14 mouse cellular contexts compared by ENCODE assay signal in the genomic region with DNA sequence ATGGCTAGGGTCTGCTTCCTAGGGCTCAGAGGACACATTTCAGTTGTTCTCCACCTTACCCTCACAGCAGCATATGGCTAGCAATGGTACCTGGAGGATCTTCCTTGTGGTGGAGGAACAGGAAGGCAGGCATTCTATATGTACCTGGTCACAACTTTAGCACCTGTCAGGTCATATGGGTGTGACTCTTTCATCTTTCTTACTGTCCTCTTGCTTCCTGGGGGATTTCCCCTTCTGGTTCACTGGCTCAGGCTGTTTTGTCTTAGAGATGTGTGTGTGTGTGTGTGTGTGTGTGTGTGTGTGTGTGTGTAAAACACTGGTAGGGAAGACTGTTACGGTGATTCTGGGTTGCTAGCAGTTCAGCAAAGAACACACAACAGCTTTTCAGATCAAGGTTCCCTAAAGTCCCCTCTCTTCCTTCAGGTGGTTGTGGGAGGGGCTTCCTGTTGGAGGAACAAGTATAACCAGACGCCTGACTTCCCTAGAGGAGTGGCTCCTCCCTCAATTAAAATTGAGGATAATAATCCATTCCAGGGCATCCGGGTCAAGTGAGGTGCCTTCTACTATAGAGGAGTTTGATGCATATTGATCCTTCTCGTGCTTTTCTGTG. TPM values are rescaled to one million over a fixed set of nuclear protein-coding genes. Genes with fewer than 3 reads are reported as not detected.
DNase-seq lines count a peak whose midpoint lies in the region; ATAC-seq and TF ChIP-seq lines count a peak whose summit lies in the region.
"Had no signal": no experiment of that assay in that cellular context is flagged by ENCODE, and none has a peak within 500 bp of the region (broad histone marks: within the 10 kb centered on the region; RNA-seq: fewer than 3 reads in every experiment).

No protein-coding gene starts in this region.

- peak overlapping the region; percentile 37; the same call in 1 of the 2 replicates for H3K27ac ChIP-seq in MEL (ENCODE audit: control insufficient read depth, low read depth, low read length)
- H3K27ac ChIP-seq in intestine, postnatal 0 days (ENCODE audit: low read depth, low read length), result peak overlapping the region; percentile 92
- H3K27ac ChIP-seq: heart, adult 2 months; hindbrain, embryonic 13.5 days; midbrain, embryonic 12.5 days had no signal

- DNase-seq in spleen, postnatal 36 days (ENCODE audit: low spot score in 2 of 2), result peak; percentile 73 to 79
- no peak for DNase-seq in spleen, postnatal 10 days (ENCODE audit: low spot score in 2 of 2)
- no peak for DNase-seq in MEL (ENCODE audit: low read depth, low spot score)
- DNase-seq in splenic B cell, adult 2 months (ENCODE audit: low read depth, low spot score), result peak; percentile 82
- DNase-seq in cerebellum, adult 9-11 months, result no peak
- no peak for DNase-seq in kidney, adult 18-20 months
- DNase-seq in heart, postnatal 4 days, result no peak
- DNase-seq: adrenal gland, postnatal 10 days; cerebellum, adult 8-10 months; heart, adult 2 months; left cerebral cortex, postnatal 4 days had no signal

- no peak overlapping the region; the same call in 1 of the 2 replicates for H3K9ac ChIP-seq in MEL (ENCODE audit: control insufficient read depth, low read depth, low read length, poor library complexity, severe bottlenecking)
- H3K9ac ChIP-seq in intestine, postnatal 0 days (ENCODE audit: low read depth, low read length), result no peak overlapping the region
- H3K9ac ChIP-seq: hindbrain, embryonic 13.5 days; midbrain, embryonic 12.5 days had no signal

- TF ChIP-seq RAD21 in MEL (IDR thresholded peaks at IDR 0.05; ENCODE audit: low read depth, low read length), result no peak

- peak overlapping the region; percentile 89 to 99 for H3K4me3 ChIP-seq in MEL (ENCODE audit: control insufficient read depth in 1 of 2, insufficient read depth in 1 of 2, low read depth in 2 of 2, low read length in 2 of 2)
- H3K4me3 ChIP-seq in intestine, postnatal 0 days (ENCODE audit: low read depth, low read length), result peak overlapping the region; percentile 11; the same call in 1 of the 2 replicates
- H3K4me3 ChIP-seq: heart, adult 2 months; hindbrain, embryonic 13.5 days; midbrain, embryonic 12.5 days had no signal

- peaks cover 8 to 14% of the 10 kb centered on the region in 2 experiments for H3K4me1 ChIP-seq in MEL (ENCODE audit: control insufficient read depth in 1 of 2, insufficient read depth in 2 of 2, low read length in 2 of 2)
- H3K4me1 ChIP-seq in intestine, postnatal 0 days (replicated peaks; ENCODE audit: control insufficient read depth, insufficient read depth, low read length), result peaks cover 18% of the 10 kb centered on the region; the same call in 1 of the 2 replicates

- no peaks in the 10 kb centered on the region for H3K27me3 ChIP-seq in MEL (ENCODE audit: control insufficient read depth in 1 of 2, insufficient read depth in 2 of 2, low read length in 2 of 2)
- H3K27me3 ChIP-seq in intestine, postnatal 0 days (replicated peaks; ENCODE audit: control insufficient read depth, insufficient read depth, low read length), result no peaks in the 10 kb centered on the region
- H3K27me3 ChIP-seq in splenic B cell, adult 2 months (ENCODE audit: control insufficient read depth, insufficient read depth, low read length, poor library complexity, severe bottlenecking), result no peaks in the 10 kb centered on the region

- H3K79me2 ChIP-seq in MEL (ENCODE audit: control insufficient read depth, insufficient read depth, low read length, poor library complexity), result no peaks in the 10 kb centered on the region; the same call in 1 of the 2 replicates

- H3K36me3 ChIP-seq in MEL (ENCODE audit: control insufficient read depth in 1 of 2, insufficient read depth in 2 of 2, low read length in 2 of 2), result peaks cover 0 to 10% of the 10 kb centered on the region in 2 experiments; a peak in 2 of 4 replicates
- H3K36me3 ChIP-seq in intestine, postnatal 0 days (ENCODE audit: control insufficient read depth, insufficient read depth), result no peaks in the 10 kb centered on the region
- H3K36me3 ChIP-seq in splenic B cell, adult 2 months (ENCODE audit: control insufficient read depth, insufficient read depth, low read length, poor library complexity, severe bottlenecking), result no peaks in the 10 kb centered on the region; the same call in 1 of the 2 replicates
- H3K36me3 ChIP-seq: hindbrain, embryonic 13.5 days; midbrain, embryonic 12.5 days had no signal

- WGBS in intestine, postnatal 0 days, result 36% methylated on average over 4 of the region's 4 CpGs

- no peaks in the 10 kb centered on the region for H3K9me3 ChIP-seq in MEL (replicated peaks; ENCODE audit: insufficient read depth, low read length)
- H3K9me3 ChIP-seq in intestine, postnatal 0 days (ENCODE audit: control insufficient read depth), result no peaks in the 10 kb centered on the region
- H3K9me3 ChIP-seq: hindbrain, embryonic 13.5 days; midbrain, embryonic 12.5 days had no signal

- no peak for TF ChIP-seq POLR2A in MEL (IDR thresholded peaks at IDR 0.05; ENCODE audit: control insufficient read depth in 1 of 2, insufficient read depth in 1 of 2, low read depth in 1 of 2, low read length in 2 of 2, poor library complexity in 1 of 2)

- no peak for TF ChIP-seq EP300 in MEL (IDR thresholded peaks at IDR 0.05; ENCODE audit: low read depth in 1 of 2, low read length in 2 of 2)

- no peak for TF ChIP-seq CTCF in MEL (IDR thresholded peaks at IDR 0.05 in 2 of 3, conservative IDR thresholded peaks at IDR 0.05 in 1 of 3; ENCODE audit: control insufficient read depth in 1 of 3, insufficient read depth in 1 of 3, low read depth in 2 of 3, low read length in 3 of 3, poor library complexity in 1 of 3, severe bottlenecking in 1 of 3)
- TF ChIP-seq CTCF in intestine, postnatal 0 days (IDR thresholded peaks at IDR 0.05; ENCODE audit: low read depth), result no peak

- peak overlapping the region; percentile 94 for H3K4me2 ChIP-seq in intestine, postnatal 0 days (replicated peaks; ENCODE audit: low read depth)
- H3K4me2 ChIP-seq: hindbrain, embryonic 13.5 days; midbrain, embryonic 12.5 days had no signal

- ATAC-seq in intestine, postnatal 0 days, result peak; percentile 57

TF ChIP-seq in MEL, 35 proteins besides CTCF, POLR2A, EP300 and RAD21:
- TF ChIP-seq MYB (IDR thresholded peaks at IDR 0.05; ENCODE audit: low read depth, low read length) (no peak), SIN3A (IDR thresholded peaks at IDR 0.05; ENCODE audit: low read length) (no peak), UBTF (IDR thresholded peaks at IDR 0.05; ENCODE audit: borderline replicate concordance, insufficient read depth, low read depth, low read length) (no peak), GABPA (IDR thresholded peaks at IDR 0.05; ENCODE audit: low read depth, low read length) (no peak), MAZ (IDR thresholded peaks at IDR 0.05; ENCODE audit: low read depth, low read length) (no peak), TBP (IDR thresholded peaks at IDR 0.05; ENCODE audit: low read depth, low read length) (no peak), USF2 (IDR thresholded peaks at IDR 0.05; ENCODE audit: borderline replicate concordance in 1 of 2, insufficient read depth in 1 of 2, low read depth in 1 of 2, low read length in 2 of 2) (no peak), ZKSCAN1 (IDR thresholded peaks at IDR 0.05; ENCODE audit: low read depth, low read length) (no peak), RCOR1 (IDR thresholded peaks at IDR 0.05; ENCODE audit: low read depth, low read length) (no peak), ETS1 (IDR thresholded peaks at IDR 0.05; ENCODE audit: low read depth, low read length) (no peak), ELF1 (IDR thresholded peaks at IDR 0.05; ENCODE audit: low read depth, low read length) (no peak), POLR2AphosphoS2 (IDR thresholded peaks at IDR 0.05; ENCODE audit: low read length) (no peak), GATA1 (IDR thresholded peaks at IDR 0.05; ENCODE audit: low read depth, low read length) (no peak), TAL1 (IDR thresholded peaks at IDR 0.05; ENCODE audit: low read length) (no peak), KAT2A (conservative IDR thresholded peaks at IDR 0.05; ENCODE audit: low read depth, low read length) (no peak), MAX (IDR thresholded peaks at IDR 0.05; ENCODE audit: low read length) (no peak), TCF12 (IDR thresholded peaks at IDR 0.05; ENCODE audit: low read depth, low read length) (no peak)

RNA-seq across cellular contexts. Expression of a gene that starts 1.7 kb away (rescaled TPM):
- total RNA-seq in MEL (2012; rRNA removed), result 4.0 and 4.5 TPM in 2 replicates
- polyA plus RNA-seq in MEL (2012; ENCODE audit: insufficient read depth in 1 of 2, insufficient read length in 2 of 2, low read depth in 1 of 2, low replicate concordance in 2 of 2, missing spikeins in 1 of 2), result 1 to 10 TPM in 1 of 2 experiments, not detected in 1; 8.0 TPM
- 24.0 and 25.4 TPM in 2 replicates for polyA plus RNA-seq in intestine, postnatal 0 days (2015; fragmentation: Nextera tagmentation; extraction: Ambion mirVana)
- total RNA-seq in heart, postnatal 4 days (2021), result under 1 TPM; 0.62 to 0.65 TPM

Comparison
In these comparisons a context has a peak if more than half of its experiments do, and no peak if none do; other contexts are left out.
1. DNase-seq: peak in spleen, postnatal 36 days (2 of 2) and splenic B cell, adult 2 months (single experiment); none in spleen, postnatal 10 days (0 of 2), MEL (single experiment), cerebellum, adult 9-11 months (single experiment), kidney, adult 18-20 months (single experiment) and heart, postnatal 4 days (single experiment).